Mouse (Mus musculus): ENCODE data around the gene Mdh2.
A peak's percentile ranks its signal among the peaks of the same experiment; 100 is the strongest.

Mdh2 gene

GRCm38 (mm10) chr5:135776546-135776945, 1.7 kb upstream of the Mdh2 start:
- no peak for DNase-seq (ENCODE audit: low spot score)

GRCm38 (mm10) chr5:135777796-135778470, 347 bp upstream of the Mdh2 start, which contains the start of gene Styxl1:
Gene Styxl1, minus strand, starts transcription at chr5:135778385.
- DNase-seq (ENCODE audit: low spot score), result peak; percentile 65

- no peak for DNase-seq (ENCODE audit: low spot score)
These were observed 2.1 kb downstream of the Mdh2 start for GRCm38 (mm10) chr5:135780331-135780730.

GRCm38 (mm10) chr5:135782901-135783300, 4.6 kb downstream of the Mdh2 start:
- no peak for DNase-seq (ENCODE audit: low spot score)

GRCm38 (mm10) chr5:135793996-135794858, 15.9 kb downstream of the Mdh2 start:
- peak; percentile 89 for DNase-seq (ENCODE audit: low spot score)

- no peak for DNase-seq (ENCODE audit: low spot score)
These were observed 16.5 kb downstream of the Mdh2 start for GRCm38 (mm10) chr5:135794859-135795181.

- DNase-seq (ENCODE audit: low spot score), result peak; percentile 47
These were observed 21.5 kb downstream of the Mdh2 start for GRCm38 (mm10) chr5:135799746-135800145.

GRCm38 (mm10) chr5:135800927-135801326, 22.6 kb downstream of the Mdh2 start:
- DNase-seq (ENCODE audit: low spot score), result peak; percentile 52

- no peak for DNase-seq (ENCODE audit: low spot score)
These were observed 24.4 kb downstream of the Mdh2 start for GRCm38 (mm10) chr5:135802641-135803040.

GRCm38 (mm10) chr5:135803135-135803534, 24.9 kb downstream of the Mdh2 start:
- peak; percentile 38 for DNase-seq (ENCODE audit: low spot score)

- DNase-seq (ENCODE audit: low spot score), result no peak
These were observed 25.4 kb downstream of the Mdh2 start for GRCm38 (mm10) chr5:135803676-135804075.

GRCm38 (mm10) chr5:135804735-135805134, 26.5 kb downstream of the Mdh2 start:
- no peak for DNase-seq (ENCODE audit: low spot score)

- DNase-seq (ENCODE audit: low spot score), result peak; percentile 93
These were observed 28.4 kb downstream of the Mdh2 start, which contains the start of gene Srrm3 for GRCm38 (mm10) chr5:135806555-135807262. Gene Srrm3, plus strand, starts transcription at chr5:135806890.

GRCm38 (mm10) chr5:135807263-135807637, 29.0 kb downstream of the Mdh2 start:
- DNase-seq (ENCODE audit: low spot score), result no peak

- DNase-seq (ENCODE audit: low spot score), result no peak
These were observed 34.7 kb downstream of the Mdh2 start for GRCm38 (mm10) chr5:135812991-135813390.

- no peak for DNase-seq (ENCODE audit: low spot score)
These were observed 40.2 kb downstream of the Mdh2 start for GRCm38 (mm10) chr5:135818491-135818890.

GRCm38 (mm10) chr5:135822316-135822944, 44.1 kb downstream of the Mdh2 start:
- peak; percentile 51 for DNase-seq (ENCODE audit: low spot score)

- DNase-seq (ENCODE audit: low spot score), result no peak
These were observed 46.2 kb downstream of the Mdh2 start for GRCm38 (mm10) chr5:135824517-135824916.

GRCm38 (mm10) chr5:135826225-135826624, 47.9 kb downstream of the Mdh2 start:
- no peak for DNase-seq (ENCODE audit: low spot score)

GRCm38 (mm10) chr5:135829381-135829780, 51.1 kb downstream of the Mdh2 start:
- no peak for DNase-seq (ENCODE audit: low spot score)

GRCm38 (mm10) chr5:135832729-135833128, 54.4 kb downstream of the Mdh2 start:
- no peak for DNase-seq (ENCODE audit: low spot score)
